Mouse (Mus musculus): Measurements from ENCODE around the gene Fancc. TPM values are rescaled to one million over a fixed set of nuclear protein-coding genes. Genes with fewer than 3 reads are reported as not detected.
"Not testable (repeated sequence)": the region's sequence is repeated elsewhere in the genome, so short reads cannot be mapped to it uniquely, and the experiment has no call there.

Fancc gene
- total and polyA plus RNA-seq, 2 experiments from 2014 or later = 8.0 to 12.2 TPM

DNA sequence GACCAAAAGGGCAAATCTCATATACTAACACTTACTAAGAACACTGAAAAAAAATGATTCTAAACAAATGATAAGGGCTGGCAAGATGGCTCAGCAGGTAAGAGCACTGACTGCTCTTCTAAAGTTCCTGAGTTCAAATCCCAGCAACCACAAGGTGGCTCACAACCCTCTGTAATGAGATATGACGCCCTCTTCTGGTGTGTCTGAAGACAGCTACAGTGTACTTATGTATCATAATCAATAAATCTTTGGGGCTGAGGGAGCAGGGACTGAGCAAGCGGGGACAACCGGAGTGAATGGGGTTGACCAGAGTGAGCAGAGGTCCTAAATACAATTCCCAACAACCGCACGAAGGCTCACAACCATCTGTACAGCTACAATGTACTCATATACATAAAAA lies 68.9 kb downstream of the Fancc start:
- H3K4me2 ChIP-seq (ENCODE audit: low read depth); ATAC-seq; H3K27ac ChIP-seq (ENCODE audit: low read depth, low read length); DNase-seq; H3K9ac ChIP-seq; H3K4me3 ChIP-seq (ENCODE audit: low read depth, low read length); H3K4me1 ChIP-seq (ENCODE audit: insufficient read depth); H3K27me3 ChIP-seq (ENCODE audit: insufficient read depth, low read length); H3K9me3 ChIP-seq (ENCODE audit: low read length); H3K36me3 ChIP-seq (ENCODE audit: insufficient read depth): not testable (repeated sequence)
- peak; percentile 44 for TF ChIP-seq CTCF (IDR thresholded peaks at IDR 0.05; ENCODE audit: low read depth)
- WGBS = 95% methylated on average over 5 of the region's 5 CpGs

- H3K9ac ChIP-seq = no peak overlapping the region
- no peak overlapping the region for H3K4me3 ChIP-seq (ENCODE audit: low read depth, low read length)
- H3K36me3 ChIP-seq (ENCODE audit: insufficient read depth) = no peaks in the 10 kb centered on the region
- no peak overlapping the region for H3K27ac ChIP-seq (ENCODE audit: low read depth, low read length)
- no peak for TF ChIP-seq CTCF (IDR thresholded peaks at IDR 0.05; ENCODE audit: low read depth)
- no peaks in the 10 kb centered on the region for H3K4me1 ChIP-seq (ENCODE audit: insufficient read depth)
- 98% methylated on average over 2 of the region's 2 CpGs for WGBS
- no peak overlapping the region for H3K4me2 ChIP-seq (ENCODE audit: low read depth)
- ATAC-seq (no peak), DNase-seq (no peak)
- no peaks in the 10 kb centered on the region for H3K27me3 ChIP-seq (ENCODE audit: insufficient read depth, low read length)
- no peaks in the 10 kb centered on the region for H3K9me3 ChIP-seq (ENCODE audit: low read length)
Measured at GRCm38 (mm10) chr13:63423060-63423459, 74.0 kb downstream of the Fancc start.

DNA sequence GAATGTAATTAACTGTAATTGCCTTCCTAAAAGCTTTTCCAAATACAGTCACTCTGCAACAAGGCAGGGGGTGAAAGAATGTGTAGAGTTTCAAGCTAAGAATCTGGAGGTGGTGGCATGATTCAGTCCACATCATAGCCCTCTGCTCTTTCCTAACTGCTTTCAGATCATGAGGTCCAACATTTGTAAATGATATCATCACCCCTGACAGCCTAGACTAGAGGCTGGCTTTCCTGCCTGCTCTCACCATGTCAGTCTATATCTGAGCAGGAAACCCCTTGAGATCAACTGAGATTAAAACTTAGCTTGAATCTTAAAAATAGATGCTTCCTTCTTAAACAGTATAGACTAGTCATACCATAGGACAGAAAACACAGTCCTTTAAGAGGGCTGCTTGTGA lies 75.9 kb downstream of the Fancc start:
- no peak overlapping the region for H3K4me3 ChIP-seq (ENCODE audit: low read depth, low read length)
- H3K36me3 ChIP-seq (ENCODE audit: insufficient read depth) = no peaks in the 10 kb centered on the region
- ATAC-seq = no peak; the same call in 1 of the 2 replicates
- TF ChIP-seq CTCF (IDR thresholded peaks at IDR 0.05; ENCODE audit: low read depth) = no peak
- no peaks in the 10 kb centered on the region for H3K9me3 ChIP-seq (ENCODE audit: low read length)
- no peak for DNase-seq
- no peaks in the 10 kb centered on the region for H3K4me1 ChIP-seq (ENCODE audit: insufficient read depth)
- no peak overlapping the region for H3K27ac ChIP-seq (ENCODE audit: low read depth, low read length)
- H3K9ac ChIP-seq = no peak overlapping the region
- no peak overlapping the region for H3K4me2 ChIP-seq (ENCODE audit: low read depth)
- no peaks in the 10 kb centered on the region for H3K27me3 ChIP-seq (ENCODE audit: insufficient read depth, low read length)

DNA sequence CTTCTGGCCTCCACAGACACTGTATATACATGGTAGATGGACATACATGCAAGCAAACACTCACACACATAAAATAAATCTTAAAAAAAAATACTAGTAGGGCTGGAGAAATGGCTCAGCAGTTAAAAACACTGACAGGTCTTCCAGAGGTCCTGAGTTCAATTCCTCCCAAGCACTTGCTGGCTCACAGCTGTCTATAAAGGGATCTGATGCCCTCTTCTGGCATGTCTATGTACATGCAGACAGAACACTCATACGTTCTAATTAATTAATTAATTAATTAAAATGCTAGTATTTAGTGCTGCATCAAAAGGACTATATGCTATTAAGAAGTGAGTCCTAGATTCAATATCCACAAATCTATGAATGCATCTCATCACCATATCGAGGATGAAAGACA lies 78.9 kb downstream of the Fancc start:
- H3K9ac ChIP-seq = no peak overlapping the region
- H3K36me3 ChIP-seq (ENCODE audit: insufficient read depth) = no peaks in the 10 kb centered on the region
- H3K4me3 ChIP-seq (ENCODE audit: low read depth, low read length) = no peak overlapping the region
- H3K4me2 ChIP-seq (ENCODE audit: low read depth) = no peak overlapping the region
- ATAC-seq (no peak), DNase-seq (no peak)
- H3K4me1 ChIP-seq (ENCODE audit: insufficient read depth) = no peaks in the 10 kb centered on the region
- no peak overlapping the region for H3K27ac ChIP-seq (ENCODE audit: low read depth, low read length)
- WGBS = 72% methylated on average over 2 of the region's 2 CpGs
- no peaks in the 10 kb centered on the region for H3K9me3 ChIP-seq (ENCODE audit: low read length)
- 0 out of 2 replicates have a peak, but pooled peaks have one; percentile 16 for TF ChIP-seq CTCF (IDR thresholded peaks at IDR 0.05; ENCODE audit: low read depth)
- no peaks in the 10 kb centered on the region for H3K27me3 ChIP-seq (ENCODE audit: insufficient read depth, low read length)

DNA sequence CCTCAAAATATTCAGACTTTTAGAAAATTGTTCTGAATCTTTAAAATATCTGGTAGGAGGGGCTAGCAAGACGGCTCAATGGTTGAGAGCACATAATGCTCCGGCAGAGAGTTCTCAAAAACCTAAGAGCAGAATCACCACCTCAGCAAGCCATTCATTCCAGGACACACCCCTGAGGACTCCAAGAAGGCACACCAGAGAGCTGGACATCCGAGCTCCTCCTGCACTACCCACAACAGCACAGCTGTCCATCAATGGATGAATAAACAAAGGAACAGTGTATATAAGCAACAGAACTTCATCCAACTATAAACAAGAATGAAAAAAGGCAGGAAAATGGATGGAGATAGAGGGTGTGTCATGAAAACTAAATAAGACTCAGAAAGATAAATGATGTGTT lies 80.3 kb downstream of the Fancc start:
- ATAC-seq (no peak), DNase-seq (no peak)
- no peaks in the 10 kb centered on the region for H3K9me3 ChIP-seq (ENCODE audit: low read length)
- no peak overlapping the region for H3K9ac ChIP-seq
- H3K4me1 ChIP-seq (ENCODE audit: insufficient read depth) = no peaks in the 10 kb centered on the region
- no peaks in the 10 kb centered on the region for H3K36me3 ChIP-seq (ENCODE audit: insufficient read depth)
- 54% methylated on average over 3 of the region's 3 CpGs for WGBS
- no peak overlapping the region for H3K4me3 ChIP-seq (ENCODE audit: low read depth, low read length)
- no peak overlapping the region for H3K27ac ChIP-seq (ENCODE audit: low read depth, low read length)
- TF ChIP-seq CTCF (IDR thresholded peaks at IDR 0.05; ENCODE audit: low read depth) = no peak
- H3K4me2 ChIP-seq (ENCODE audit: low read depth) = no peak overlapping the region
- H3K27me3 ChIP-seq (ENCODE audit: insufficient read depth, low read length) = no peaks in the 10 kb centered on the region

- WGBS = 97% methylated on average over 4 of the region's 4 CpGs
- no peaks in the 10 kb centered on the region for H3K36me3 ChIP-seq (ENCODE audit: insufficient read depth)
- H3K9ac ChIP-seq = no peak overlapping the region
- ATAC-seq (no peak), DNase-seq (no peak)
- no peak overlapping the region for H3K4me2 ChIP-seq (ENCODE audit: low read depth)
- H3K27ac ChIP-seq (ENCODE audit: low read depth, low read length) = no peak overlapping the region
- no peaks in the 10 kb centered on the region for H3K27me3 ChIP-seq (ENCODE audit: insufficient read depth, low read length)
- H3K4me3 ChIP-seq (ENCODE audit: low read depth, low read length) = no peak overlapping the region
- no peaks in the 10 kb centered on the region for H3K4me1 ChIP-seq (ENCODE audit: insufficient read depth)
- no peak for TF ChIP-seq CTCF (IDR thresholded peaks at IDR 0.05; ENCODE audit: low read depth)
- no peaks in the 10 kb centered on the region for H3K9me3 ChIP-seq (ENCODE audit: low read length)
Measured at GRCm38 (mm10) chr13:63412662-63413061, 84.4 kb downstream of the Fancc start.

GRCm38 (mm10) chr13:63411310-63412022 lies 85.6 kb downstream of the Fancc start:
- TF ChIP-seq CTCF (IDR thresholded peaks at IDR 0.05; ENCODE audit: low read depth) = 0 out of 2 replicates have a peak, but pooled peaks have one; percentile 9
- Histone ChIP-seq H3K9ac (no peak overlapping the region), H3K4me2 (ENCODE audit: low read depth) (no peak overlapping the region), H3K9me3 (ENCODE audit: low read length) (no peaks in the 10 kb centered on the region), H3K27ac (ENCODE audit: low read depth, low read length) (no peak overlapping the region), H3K4me3 (ENCODE audit: low read depth, low read length) (no peak overlapping the region), H3K27me3 (ENCODE audit: insufficient read depth, low read length) (no peaks in the 10 kb centered on the region), H3K4me1 (ENCODE audit: insufficient read depth) (no peaks in the 10 kb centered on the region), H3K36me3 (ENCODE audit: insufficient read depth) (no peaks in the 10 kb centered on the region)
- ATAC-seq (no peak), DNase-seq (no peak)
- WGBS = 79% methylated on average over 4 of the region's 4 CpGs
